Mouse (Mus musculus): ENCODE data around the gene Slc35a1. TPM values are rescaled to one million over a fixed set of nuclear protein-coding genes. Genes with fewer than 3 reads are reported as not detected.

The Slc35a1 gene
- polyA plus RNA-seq, 1 experiment from 2014 or later: 41.8 TPM

GRCm38 (mm10) chr4:34639745-34640364 lies 47.4 kb downstream of the Slc35a1 start:
- no peak overlapping the region for H3K9ac ChIP-seq (replicated peaks; ENCODE audit: low read length)
- no peak for DNase-seq
- peaks cover 33% of the 10 kb centered on the region for H3K36me3 ChIP-seq (ENCODE audit: control insufficient read depth, insufficient read depth, low read length)
- no peaks in the 10 kb centered on the region for H3K9me3 ChIP-seq (ENCODE audit: control insufficient read depth, low read length)
- 92% methylated on average over 5 of the region's 5 CpGs for WGBS
- no peaks in the 10 kb centered on the region for H3K27me3 ChIP-seq (ENCODE audit: control insufficient read depth, insufficient read depth, low read length)
- H3K4me3 ChIP-seq (replicated peaks; ENCODE audit: low read depth, low read length): no peak overlapping the region
- no peak overlapping the region for H3K4me2 ChIP-seq (ENCODE audit: low read length)
- no peaks in the 10 kb centered on the region for H3K4me1 ChIP-seq (ENCODE audit: control insufficient read depth, insufficient read depth, low read length)
- ATAC-seq (ENCODE audit: low FRiP score, low TSS enrichment): no peak
- H3K27ac ChIP-seq (replicated peaks; ENCODE audit: low read depth, low read length): no peak overlapping the region

DNA sequence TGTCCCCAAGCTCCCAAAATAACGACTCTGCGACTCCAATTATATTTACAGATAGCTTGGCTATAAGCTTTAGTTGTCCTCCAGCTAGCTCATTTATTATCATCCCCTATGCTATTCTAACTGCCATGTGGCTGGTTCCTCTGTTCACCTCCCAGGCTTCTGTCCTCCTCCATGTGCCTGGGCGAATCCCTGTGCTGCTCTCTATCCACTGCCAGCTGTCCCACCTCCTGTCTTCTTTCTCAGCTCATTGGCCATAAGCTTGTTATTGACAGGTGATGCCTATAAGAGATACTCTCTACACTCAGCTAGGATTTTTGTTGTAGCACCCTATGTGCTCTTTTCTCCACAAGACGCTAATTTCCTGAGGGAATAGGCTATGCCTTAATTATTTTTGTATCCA lies 49.4 kb downstream of the Slc35a1 start:
- WGBS: 92% methylated on average over 4 of the region's 4 CpGs
- ATAC-seq (ENCODE audit: low FRiP score, low TSS enrichment): no peak
- H3K36me3 ChIP-seq (ENCODE audit: control insufficient read depth, insufficient read depth, low read length): peaks cover 39% of the 10 kb centered on the region

DNA sequence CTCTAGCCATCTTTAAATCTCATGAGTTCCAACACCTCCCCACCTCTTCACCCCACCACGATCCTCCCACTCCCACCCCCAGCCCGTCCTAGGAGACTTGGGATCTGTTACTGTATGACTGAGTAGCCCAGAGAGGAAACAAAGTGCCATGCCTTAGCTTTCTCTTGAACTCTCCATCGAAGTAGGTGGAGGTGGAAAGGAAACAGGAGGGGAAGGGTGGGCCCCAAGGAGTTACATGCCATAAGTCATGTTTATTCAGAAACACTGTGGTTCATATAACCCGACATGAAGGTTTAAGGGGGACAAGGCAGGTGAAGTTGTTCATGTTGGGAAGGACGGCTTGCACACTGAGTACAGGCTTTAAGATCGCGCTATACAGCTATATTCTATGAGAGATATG lies 49.9 kb downstream of the Slc35a1 start:
- H3K4me1 ChIP-seq (ENCODE audit: control insufficient read depth, insufficient read depth, low read length): no peaks in the 10 kb centered on the region
- H3K27ac ChIP-seq (replicated peaks; ENCODE audit: low read depth, low read length): no peak overlapping the region
- H3K36me3 ChIP-seq (ENCODE audit: control insufficient read depth, insufficient read depth, low read length): peaks cover 39% of the 10 kb centered on the region
- WGBS: 94% methylated on average over 7 of the region's 7 CpGs
- no peak overlapping the region for H3K9ac ChIP-seq (replicated peaks; ENCODE audit: low read length)
- ATAC-seq (ENCODE audit: low FRiP score, low TSS enrichment) (no peak), DNase-seq (no peak)
- H3K9me3 ChIP-seq (ENCODE audit: control insufficient read depth, low read length): no peaks in the 10 kb centered on the region
- H3K4me2 ChIP-seq (ENCODE audit: low read length): no peak overlapping the region
- H3K27me3 ChIP-seq (ENCODE audit: control insufficient read depth, insufficient read depth, low read length): no peaks in the 10 kb centered on the region
- no peak overlapping the region for H3K4me3 ChIP-seq (replicated peaks; ENCODE audit: low read depth, low read length)

More for the DNA sequence above, 49.4 kb downstream of the Slc35a1 start:
- Histone ChIP-seq H3K4me2 (ENCODE audit: low read length) (no peak overlapping the region), H3K27me3 (ENCODE audit: control insufficient read depth, insufficient read depth, low read length) (no peaks in the 10 kb centered on the region), H3K9me3 (ENCODE audit: control insufficient read depth, low read length) (no peaks in the 10 kb centered on the region), H3K4me1 (ENCODE audit: control insufficient read depth, insufficient read depth, low read length) (no peaks in the 10 kb centered on the region), H3K9ac (replicated peaks; ENCODE audit: low read length) (no peak overlapping the region), H3K27ac (replicated peaks; ENCODE audit: low read depth, low read length) (no peak overlapping the region), H3K4me3 (replicated peaks; ENCODE audit: low read depth, low read length) (no peak overlapping the region)
- no peak for DNase-seq

- Histone ChIP-seq H3K9me3 (ENCODE audit: control insufficient read depth, low read length) (no peaks in the 10 kb centered on the region), H3K4me3 (replicated peaks; ENCODE audit: low read depth, low read length) (no peak overlapping the region), H3K9ac (replicated peaks; ENCODE audit: low read length) (no peak overlapping the region), H3K27me3 (ENCODE audit: control insufficient read depth, insufficient read depth, low read length) (no peaks in the 10 kb centered on the region), H3K4me2 (ENCODE audit: low read length) (no peak overlapping the region), H3K27ac (replicated peaks; ENCODE audit: low read depth, low read length) (no peak overlapping the region), H3K4me1 (ENCODE audit: control insufficient read depth, insufficient read depth, low read length) (no peaks in the 10 kb centered on the region), H3K36me3 (ENCODE audit: control insufficient read depth, insufficient read depth, low read length) (peaks cover 42% of the 10 kb centered on the region)
- 88% methylated on average over 5 of the region's 5 CpGs for WGBS
- DNase-seq (no peak), ATAC-seq (ENCODE audit: low FRiP score, low TSS enrichment) (no peak)
Observed at GRCm38 (mm10) chr4:34636036-34636435, 51.2 kb downstream of the Slc35a1 start.

DNA sequence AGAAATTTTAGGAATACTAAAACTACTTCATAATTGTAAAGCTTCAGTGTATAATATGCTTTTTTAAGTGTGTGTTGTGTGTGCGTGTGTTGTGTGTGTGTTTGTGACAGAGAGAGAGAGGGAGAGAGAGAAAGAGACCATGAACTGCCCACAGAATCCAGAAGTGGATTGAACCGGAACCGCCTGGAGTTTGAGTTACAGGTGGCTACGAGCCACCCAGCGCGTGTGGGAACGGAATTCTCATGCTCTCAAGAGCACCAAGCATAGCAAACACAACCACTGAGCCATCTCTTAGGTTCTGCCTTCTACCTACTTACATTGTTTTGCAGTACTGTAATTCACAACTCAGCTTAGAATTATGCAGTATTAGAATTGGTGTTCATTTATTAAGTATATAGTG lies 53.1 kb downstream of the Slc35a1 start:
- no peaks in the 10 kb centered on the region for H3K4me1 ChIP-seq (ENCODE audit: control insufficient read depth, insufficient read depth, low read length)
- H3K27me3 ChIP-seq (ENCODE audit: control insufficient read depth, insufficient read depth, low read length): no peaks in the 10 kb centered on the region
- no peak overlapping the region for H3K4me3 ChIP-seq (replicated peaks; ENCODE audit: low read depth, low read length)
- no peak overlapping the region for H3K27ac ChIP-seq (replicated peaks; ENCODE audit: low read depth, low read length)
- H3K9me3 ChIP-seq (ENCODE audit: control insufficient read depth, low read length): no peaks in the 10 kb centered on the region
- DNase-seq (no peak), ATAC-seq (ENCODE audit: low FRiP score, low TSS enrichment) (no peak)
- H3K9ac ChIP-seq (replicated peaks; ENCODE audit: low read length): no peak overlapping the region
- peaks cover 34% of the 10 kb centered on the region for H3K36me3 ChIP-seq (ENCODE audit: control insufficient read depth, insufficient read depth, low read length)
- no peak overlapping the region for H3K4me2 ChIP-seq (ENCODE audit: low read length)
- WGBS: 96% methylated on average over 7 of the region's 7 CpGs

GRCm38 (mm10) chr4:34629956-34630355 lies 57.3 kb downstream of the Slc35a1 start:
- H3K4me2 ChIP-seq (ENCODE audit: low read length): no peak overlapping the region
- no peak overlapping the region for H3K9ac ChIP-seq (replicated peaks; ENCODE audit: low read length)
- no peaks in the 10 kb centered on the region for H3K27me3 ChIP-seq (ENCODE audit: control insufficient read depth, insufficient read depth, low read length)
- H3K27ac ChIP-seq (replicated peaks; ENCODE audit: low read depth, low read length): no peak overlapping the region
- H3K36me3 ChIP-seq (ENCODE audit: control insufficient read depth, insufficient read depth, low read length): peaks cover 52% of the 10 kb centered on the region
- no peak for DNase-seq
- no peaks in the 10 kb centered on the region for H3K4me1 ChIP-seq (ENCODE audit: control insufficient read depth, insufficient read depth, low read length)
- no peak for ATAC-seq (ENCODE audit: low FRiP score, low TSS enrichment)
- WGBS: 96% methylated on average over 1 of the region's 1 CpGs
- H3K9me3 ChIP-seq (ENCODE audit: control insufficient read depth, low read length): no peaks in the 10 kb centered on the region
- H3K4me3 ChIP-seq (replicated peaks; ENCODE audit: low read depth, low read length): no peak overlapping the region

GRCm38 (mm10) chr4:34626401-34626800 lies 60.8 kb downstream of the Slc35a1 start:
- Histone ChIP-seq H3K9me3 (ENCODE audit: control insufficient read depth, low read length) (no peaks in the 10 kb centered on the region), H3K27me3 (ENCODE audit: control insufficient read depth, insufficient read depth, low read length) (no peaks in the 10 kb centered on the region), H3K4me2 (ENCODE audit: low read length) (no peak overlapping the region), H3K9ac (replicated peaks; ENCODE audit: low read length) (no peak overlapping the region), H3K36me3 (ENCODE audit: control insufficient read depth, insufficient read depth, low read length) (peaks cover 49% of the 10 kb centered on the region), H3K4me3 (replicated peaks; ENCODE audit: low read depth, low read length) (no peak overlapping the region), H3K27ac (replicated peaks; ENCODE audit: low read depth, low read length) (no peak overlapping the region), H3K4me1 (ENCODE audit: control insufficient read depth, insufficient read depth, low read length) (no peaks in the 10 kb centered on the region)
- 93% methylated on average over 6 of the region's 6 CpGs for WGBS
- no peak for DNase-seq
- ATAC-seq (ENCODE audit: low FRiP score, low TSS enrichment): no peak

DNA sequence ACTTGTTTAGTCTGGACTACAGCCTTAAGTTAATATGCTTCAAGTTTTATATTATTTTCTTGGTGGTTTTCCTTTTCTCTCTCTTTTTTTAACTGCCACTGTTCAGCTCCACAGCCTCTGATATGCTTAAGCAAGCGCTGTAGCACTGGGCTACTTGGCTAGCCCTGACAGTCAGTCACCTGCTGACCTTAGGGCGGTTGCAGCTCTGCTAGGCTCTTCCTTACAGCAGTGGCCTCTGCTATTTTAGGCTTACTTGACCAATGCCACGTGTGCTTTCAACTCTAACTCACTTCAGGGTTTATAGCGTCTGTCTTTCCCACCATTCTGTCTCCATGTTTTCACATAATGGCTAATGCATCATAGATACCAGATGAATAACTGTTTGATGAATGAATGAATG lies 61.7 kb downstream of the Slc35a1 start:
- H3K4me2 ChIP-seq (ENCODE audit: low read length): no peak overlapping the region
- DNase-seq: no peak
- H3K27ac ChIP-seq (replicated peaks; ENCODE audit: low read depth, low read length): no peak overlapping the region
- no peaks in the 10 kb centered on the region for H3K27me3 ChIP-seq (ENCODE audit: control insufficient read depth, insufficient read depth, low read length)
- no peaks in the 10 kb centered on the region for H3K9me3 ChIP-seq (ENCODE audit: control insufficient read depth, low read length)
- no peaks in the 10 kb centered on the region for H3K4me1 ChIP-seq (ENCODE audit: control insufficient read depth, insufficient read depth, low read length)
- no peak overlapping the region for H3K9ac ChIP-seq (replicated peaks; ENCODE audit: low read length)
- WGBS: 87% methylated on average over 4 of the region's 4 CpGs
- no peak overlapping the region for H3K4me3 ChIP-seq (replicated peaks; ENCODE audit: low read depth, low read length)
- ATAC-seq (ENCODE audit: low FRiP score, low TSS enrichment): no peak
- peaks cover 44% of the 10 kb centered on the region for H3K36me3 ChIP-seq (ENCODE audit: control insufficient read depth, insufficient read depth, low read length)

- Histone ChIP-seq H3K27me3 (ENCODE audit: control insufficient read depth, insufficient read depth, low read length) (no peaks in the 10 kb centered on the region), H3K4me2 (ENCODE audit: low read length) (peak overlapping the region; percentile 87), H3K36me3 (ENCODE audit: control insufficient read depth, insufficient read depth, low read length) (0 out of 2 replicates have a peak, but pooled peaks cover 3% of the 10 kb centered on the region), H3K9me3 (ENCODE audit: control insufficient read depth, low read length) (no peaks in the 10 kb centered on the region), H3K4me3 (replicated peaks; ENCODE audit: low read depth, low read length) (peak overlapping the region; percentile 80), H3K4me1 (ENCODE audit: control insufficient read depth, insufficient read depth, low read length) (peaks cover 22% of the 10 kb centered on the region), H3K9ac (replicated peaks; ENCODE audit: low read length) (peak overlapping the region; percentile 82; the same call in 1 of the 2 replicates), H3K27ac (replicated peaks; ENCODE audit: low read depth, low read length) (no peak overlapping the region)
- DNase-seq (no peak), ATAC-seq (ENCODE audit: low FRiP score, low TSS enrichment) (no peak)
- 47% methylated on average over 8 of the region's 8 CpGs for WGBS
Observed at GRCm38 (mm10) chr4:34616146-34616545, 71.1 kb downstream of the Slc35a1 start.

Data from midbrain, embryonic 14.5 days (tissue).